Mouse (Mus musculus): ENCODE data around the gene Pcsk7.

GRCm38 (mm10) chr9:45942464-45942863, 36.2 kb downstream of the Pcsk7 start:
- no peak for TF ChIP-seq CTCF (IDR thresholded peaks at IDR 0.05; ENCODE audit: borderline replicate concordance, insufficient read depth, low read depth, low read length)
- TF ChIP-seq POLR2A (IDR thresholded peaks at IDR 0.05; ENCODE audit: borderline replicate concordance, insufficient read depth, low read length): no peak
